Mouse (Mus musculus) lung, postnatal 0 days (tissue): ENCODE results near the gene Slc35f5. TPM values are rescaled to one million over a fixed set of nuclear protein-coding genes. Genes with fewer than 3 reads are reported as not detected.
A peak's percentile ranks its signal among the peaks of the same experiment; 100 is the strongest.

Experiments
- ATAC-seq: fragments of 200-750 bp; cut with Nextera tagmentation; 2 replicates; pipeline ENCODE4 v1.8.0; 2017; ENCODE audit warnings: moderate library complexity
- DNase-seq: peaks from one replicate; pipeline ENCODE4 v3.0.0-alpha.2; 2016; ENCODE audit warnings: low spot score
- H3K27ac ChIP-seq: fragments of 300-500 bp; sonication (generic); 2 replicates; pipeline ENCODE4 v1.5.1; 2014; ENCODE audit warnings: antibody characterized with exemption, mild to moderate bottlenecking, low read length, mixed read lengths
- H3K27me3 ChIP-seq: fragments of 300-500 bp; sonication (generic); replicated peaks from 2 replicates; pipeline ENCODE4 v1.6.1; 2014; ENCODE audit warnings: low read length, mixed read lengths; ENCODE audit not compliant: insufficient read depth
- H3K36me3 ChIP-seq: fragments of 300-500 bp; sonication (generic); 2 replicates; pipeline ENCODE4 v1.6.1; 2014; ENCODE audit warnings: low read length, mixed read lengths; ENCODE audit not compliant: insufficient read depth
- H3K4me1 ChIP-seq: fragments of 300-500 bp; sonication (generic); 2 replicates; pipeline ENCODE4 v1.6.1; 2014; ENCODE audit warnings: antibody characterized with exemption, low read depth, low read length, mixed read lengths; ENCODE audit not compliant: insufficient read depth
- H3K4me2 ChIP-seq: fragments of 300-500 bp; sonication (generic); replicated peaks from 2 replicates; pipeline ENCODE4 v1.6.1; 2014; ENCODE audit warnings: low read depth, mild to moderate bottlenecking, low read length, moderate library complexity, mixed read lengths
- H3K4me3 ChIP-seq: fragments of 300-500 bp; sonication (generic); 2 replicates; pipeline ENCODE4 v1.5.1; 2014; ENCODE audit warnings: low read depth, low read length
- H3K9ac ChIP-seq: fragments of 300-500 bp; sonication (generic); replicated peaks from 2 replicates; pipeline ENCODE4 v1.6.1; 2014; ENCODE audit warnings: low read depth, mild to moderate bottlenecking
- H3K9me3 ChIP-seq: fragments of 300-500 bp; sonication (generic); 2 replicates; pipeline ENCODE4 v1.6.1; 2016; ENCODE audit warnings: low read length, mixed read lengths
- CTCF ChIP-seq: IDR thresholded peaks from 2 replicates; pipeline ENCODE4 v1.5.1; 2016; ENCODE audit warnings: antibody characterized with exemption, mild to moderate bottlenecking
- EP300 ChIP-seq: IDR thresholded peaks from 2 replicates; pipeline ENCODE4 v1.6.1; 2016; ENCODE audit warnings: antibody characterized with exemption, mild to moderate bottlenecking, control low read depth
- WGBS: fragments of 180-500 bp; shearing (Covaris S2); extraction: QIAGEN DNeasy Blood & Tissue Kit; methylation state at CpG from one replicate; pipeline ENCODE4 v1.1.7; 2014; 5-methylcytosine and 5-hydroxymethylcytosine counted together
- polyA plus RNA-seq: library from polyadenylated mRNA; unstranded; fragments of >200 nt; fragmentation: Nextera tagmentation; extraction: Ambion mirVana; gene quantifications from 2 replicates; pipeline ENCODE4 v1.2.1, GENCODE M21; 2015

Gene Slc35f5
- polyA plus RNA-seq, 1 experiment from 2014 or later: 50.9 TPM

- H3K4me3 ChIP-seq: no peak overlapping the region
- no peak overlapping the region for H3K4me2 ChIP-seq
- no peak overlapping the region for H3K27ac ChIP-seq
- H3K27me3 ChIP-seq: no peaks in the 10 kb centered on the region
- ATAC-seq (peak; percentile 35; the same call in 1 of the 2 replicates), DNase-seq (peak; percentile 34)
- H3K9ac ChIP-seq: no peak overlapping the region
- peaks cover 31% of the 10 kb centered on the region; the same call in 1 of the 2 replicates for H3K36me3 ChIP-seq
- H3K4me1 ChIP-seq: no peaks in the 10 kb centered on the region
- 75% methylated on average over 1 of the region's 1 CpGs for WGBS
- peak; percentile 49 for TF ChIP-seq EP300
- TF ChIP-seq CTCF: no peak
- no peaks in the 10 kb centered on the region for H3K9me3 ChIP-seq
These were observed 17.7 kb downstream of the Slc35f5 start for GRCm38 (mm10) chr1:125578091-125578490.

DNA sequence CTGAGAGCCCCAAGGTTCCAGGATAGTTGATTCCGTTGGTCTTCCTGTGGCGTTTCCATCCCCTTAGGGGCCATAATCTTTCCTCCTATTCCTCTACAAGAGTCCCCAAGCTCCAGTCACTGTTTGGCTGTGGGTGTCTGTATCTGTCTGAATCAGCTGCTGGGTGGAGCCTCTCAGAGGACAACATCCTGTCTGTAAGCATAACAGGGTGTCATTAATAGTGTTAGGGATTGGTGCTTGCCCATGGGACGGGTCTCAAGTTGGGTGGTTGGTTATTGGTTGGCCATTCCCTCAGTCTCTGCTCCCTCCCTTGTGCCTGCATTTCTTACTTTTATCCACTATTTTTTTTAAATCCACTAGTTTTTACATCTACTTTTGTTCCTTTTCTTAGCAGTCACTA, 20.7 kb downstream of the Slc35f5 start:
- Histone ChIP-seq H3K4me2 (no peak overlapping the region), H3K9ac (no peak overlapping the region), H3K27ac (no peak overlapping the region), H3K36me3 (peaks cover 34% of the 10 kb centered on the region), H3K9me3 (no peaks in the 10 kb centered on the region), H3K4me3 (no peak overlapping the region), H3K27me3 (no peaks in the 10 kb centered on the region), H3K4me1 (no peaks in the 10 kb centered on the region)
- ATAC-seq (no peak), DNase-seq (no peak)
- TF ChIP-seq EP300: no peak
- TF ChIP-seq CTCF: no peak
- 83% methylated on average over 3 of the region's 3 CpGs for WGBS

DNA sequence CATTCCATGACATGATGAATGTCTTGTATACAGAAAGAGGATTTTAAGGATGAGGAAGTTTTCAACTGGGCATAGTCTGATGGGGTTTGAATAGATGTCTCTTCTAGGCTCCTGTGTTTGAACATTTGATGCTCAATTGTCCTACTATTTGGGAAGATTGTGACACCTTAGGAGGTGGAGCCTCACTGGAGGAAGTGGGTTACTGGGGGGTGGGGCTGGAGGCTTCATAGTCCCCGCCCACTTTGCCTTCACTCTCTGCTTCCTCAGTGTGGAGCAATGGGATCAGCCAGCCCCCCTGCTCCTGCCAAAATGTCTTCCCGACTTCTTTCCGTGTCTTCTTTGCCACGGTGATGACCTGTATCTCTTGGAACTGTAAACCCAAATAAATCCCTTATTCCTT, 43.2 kb downstream of the Slc35f5 start:
- no peak overlapping the region for H3K4me3 ChIP-seq
- TF ChIP-seq EP300: no peak
- no peak for TF ChIP-seq CTCF
- DNase-seq: no peak
- H3K9ac ChIP-seq: no peak overlapping the region
- H3K27me3 ChIP-seq: no peaks in the 10 kb centered on the region
- H3K27ac ChIP-seq: no peak overlapping the region
- H3K36me3 ChIP-seq: no peaks in the 10 kb centered on the region
- WGBS: 71% methylated on average over 4 of the region's 4 CpGs
- ATAC-seq: no peak
- H3K9me3 ChIP-seq: no peaks in the 10 kb centered on the region; the same call in 1 of the 2 replicates
- H3K4me2 ChIP-seq: no peak overlapping the region
- no peaks in the 10 kb centered on the region for H3K4me1 ChIP-seq

GRCm38 (mm10) chr1:125607087-125607803, 46.9 kb downstream of the Slc35f5 start:
- no peaks in the 10 kb centered on the region for H3K4me1 ChIP-seq
- no peak overlapping the region for H3K27ac ChIP-seq
- no peaks in the 10 kb centered on the region for H3K27me3 ChIP-seq
- whole genome bisulfite sequencing: 31% methylated on average over 10 of the region's 10 CpGs
- H3K9me3 ChIP-seq: no peaks in the 10 kb centered on the region
- no peak overlapping the region for H3K4me3 ChIP-seq
- TF ChIP-seq CTCF (peak; percentile 97), EP300 (no peak)
- H3K9ac ChIP-seq: no peak overlapping the region
- DNase-seq: peak; percentile 81
- no peaks in the 10 kb centered on the region for H3K36me3 ChIP-seq
- no peak overlapping the region for H3K4me2 ChIP-seq
- ATAC-seq: peak; percentile 80

- Histone ChIP-seq H3K4me2 (no peak overlapping the region), H3K9ac (no peak overlapping the region), H3K4me3 (no peak overlapping the region), H3K27me3 (no peaks in the 10 kb centered on the region), H3K27ac (no peak overlapping the region), H3K36me3 (no peaks in the 10 kb centered on the region), H3K4me1 (no peaks in the 10 kb centered on the region), H3K9me3 (no peaks in the 10 kb centered on the region)
- peak; percentile 80 for ATAC-seq
- peak; percentile 56 for DNase-seq
- 50% methylated on average over 4 of the region's 4 CpGs for WGBS
- no peak for TF ChIP-seq EP300
- no peak for TF ChIP-seq CTCF
These were observed 64.1 kb downstream of the Slc35f5 start for GRCm38 (mm10) chr1:125624376-125625076.

DNA sequence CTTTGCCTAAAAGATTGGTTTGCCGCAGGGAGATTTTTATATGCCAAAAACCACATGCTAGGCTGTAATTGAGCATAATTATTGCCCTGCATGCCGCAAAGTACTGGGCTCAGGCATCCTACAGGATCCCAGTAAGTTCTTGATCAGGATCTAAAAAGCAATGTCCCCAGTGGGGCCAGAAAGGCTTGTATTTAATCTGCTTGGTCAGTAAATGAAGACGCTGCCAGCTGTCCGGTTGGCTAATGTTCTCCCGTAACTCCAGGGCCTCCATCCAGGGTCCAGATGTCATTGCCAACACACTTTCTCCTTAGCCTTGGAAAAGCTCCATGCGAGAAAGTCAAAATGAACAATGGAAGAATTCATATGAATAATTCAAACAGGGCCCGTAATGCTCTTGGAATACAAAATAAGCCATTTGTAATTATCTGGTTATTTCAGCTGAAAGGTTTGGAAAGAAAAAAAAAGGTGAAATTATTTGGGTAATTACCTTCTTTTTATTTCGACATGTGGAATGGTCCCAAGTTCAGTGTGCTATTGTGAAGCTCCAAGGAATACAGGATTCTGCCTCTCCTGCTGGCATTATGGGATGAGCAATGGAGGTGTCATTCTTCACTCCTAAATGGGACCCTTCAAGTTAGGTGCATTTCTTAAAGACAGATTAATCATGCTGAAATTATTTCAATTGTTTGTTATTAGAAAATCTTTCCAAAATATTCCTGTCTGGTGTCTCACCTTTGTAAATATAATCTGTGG, 79.3 kb downstream of the Slc35f5 start:
- Histone ChIP-seq H3K9me3 (no peaks in the 10 kb centered on the region), H3K4me1 (no peaks in the 10 kb centered on the region), H3K36me3 (no peaks in the 10 kb centered on the region), H3K4me3 (no peak overlapping the region), H3K27ac (no peak overlapping the region), H3K9ac (no peak overlapping the region), H3K27me3 (no peaks in the 10 kb centered on the region), H3K4me2 (no peak overlapping the region)
- ATAC-seq (no peak), DNase-seq (no peak)
- no peak for TF ChIP-seq EP300
- TF ChIP-seq CTCF: no peak
- 82% methylated on average over 8 of the region's 8 CpGs for WGBS
